In the genomic region with DNA sequence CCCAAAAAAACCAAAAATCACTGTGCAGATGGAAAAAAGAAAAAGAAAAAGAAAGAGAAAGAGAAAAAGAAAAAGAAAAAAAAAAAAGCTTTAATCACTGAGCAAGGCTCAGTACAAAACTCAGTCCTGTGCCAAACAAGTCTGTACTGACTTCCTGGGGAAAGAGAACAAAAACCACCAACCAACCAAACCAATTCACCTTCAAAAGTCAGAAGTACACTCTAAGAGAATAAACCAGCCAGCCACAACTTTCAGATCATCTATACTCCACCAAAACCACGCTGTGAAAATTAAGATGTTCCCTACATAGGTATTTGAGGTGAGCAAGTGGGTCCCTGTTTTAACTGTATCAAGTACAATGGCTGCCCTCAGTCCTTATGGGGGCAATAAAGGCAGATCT, we compare ENCODE assay signal across 28 mouse cellular contexts.
DNase-seq lines count a peak whose midpoint lies in the region; ATAC-seq and TF ChIP-seq lines count a peak whose summit lies in the region.
"Had no signal": no experiment of that assay in that cellular context is flagged by ENCODE, and none has a peak within 500 bp of the region (broad histone marks: within the 10 kb centered on the region; RNA-seq: fewer than 3 reads in every experiment).

No protein-coding gene starts in this region.

- H3K4me1 ChIP-seq in spleen, adult 2 months (ENCODE audit: control insufficient read depth, insufficient read depth, insufficient read length): no peaks in the 10 kb centered on the region
- H3K4me1 ChIP-seq in lung, postnatal 0 days (ENCODE audit: insufficient read depth, low read depth, low read length): no peaks in the 10 kb centered on the region
- H3K4me1 ChIP-seq: forebrain, embryonic 12.5 days; forebrain, embryonic 15.5 days; heart, embryonic 10.5 days; hindbrain, embryonic 12.5 days; hindbrain, embryonic 15.5 days had no signal

- ATAC-seq in activated CD4-positive, CD25-positive, alpha-beta regulatory T cell, adult 4 months: peak; percentile 61
- peak; percentile 70 for ATAC-seq in inflammation-experienced regulatory T-cells, adult 6 months
- no peak for ATAC-seq in lung, postnatal 0 days
- ATAC-seq: forebrain, embryonic 15.5 days; intestine, embryonic 16.5 days; Patski had no signal

- H3K27ac ChIP-seq in spleen, adult 2 months (ENCODE audit: insufficient read depth, low read length): peak overlapping the region; percentile 19; the same call in 1 of the 2 replicates
- no peak overlapping the region for H3K27ac ChIP-seq in lung, postnatal 0 days (ENCODE audit: low read length)
- H3K27ac ChIP-seq: forebrain, embryonic 12.5 days; forebrain, embryonic 15.5 days; heart, adult 2 months; heart, embryonic 10.5 days; heart, embryonic 13.5 days; hindbrain, embryonic 12.5 days; hindbrain, embryonic 15.5 days had no signal

- no peaks in the 10 kb centered on the region for H3K9me3 ChIP-seq in lung, postnatal 0 days (ENCODE audit: low read length)
- H3K9me3 ChIP-seq: forebrain, embryonic 12.5 days; forebrain, embryonic 15.5 days; G1E; heart, embryonic 10.5 days; heart, embryonic 13.5 days; hindbrain, embryonic 12.5 days; hindbrain, embryonic 15.5 days had no signal

- DNase-seq in spleen, adult 2 months (ENCODE audit: low read depth in 1 of 2, low spot score in 2 of 2): peak in 1 of 2 experiments; percentile 22
- DNase-seq in spleen, postnatal 4 days (ENCODE audit: low spot score in 2 of 2): no peak
- peak; percentile 39 for DNase-seq in CD4-positive, CD25-positive, alpha-beta regulatory T cell, adult 2 months (ENCODE audit: low read depth, low spot score)
- no peak for DNase-seq in c-Kit-positive CD71-positive TER-119-positive erythroid progenitor cells, embryonic 14.5 days (ENCODE audit: low spot score)
- no peak for DNase-seq in kidney, postnatal 4 days
- DNase-seq in lung, postnatal 0 days (ENCODE audit: low spot score): no peak
- DNase-seq: adrenal gland, adult 8-10 months; adrenal gland, postnatal 25 days; B cell, adult 2 months; cerebellum, adult 18-20 months; cerebellum, adult 9-10 months; cerebellum, postnatal 14 days; gastrocnemius, postnatal 25 days; heart, adult 2 months; heart, postnatal 14 days; heart, postnatal 4 days had no signal

- 25% methylated on average over 1 of the region's 1 CpGs for WGBS in spleen, adult 2 months
- WGBS in lung, postnatal 0 days: 91% methylated on average over 1 of the region's 1 CpGs

- H3K27me3 ChIP-seq in spleen, adult 2 months (ENCODE audit: control insufficient read depth, insufficient read depth, low read length): no peaks in the 10 kb centered on the region
- no peaks in the 10 kb centered on the region for H3K27me3 ChIP-seq in lung, postnatal 0 days (replicated peaks; ENCODE audit: insufficient read depth, low read length)
- H3K27me3 ChIP-seq: CH12.LX; forebrain, embryonic 12.5 days; forebrain, embryonic 15.5 days; heart, embryonic 13.5 days; hindbrain, embryonic 12.5 days; hindbrain, embryonic 15.5 days; Patski had no signal

- H3K9ac ChIP-seq in lung, postnatal 0 days (replicated peaks; ENCODE audit: low read depth): no peak overlapping the region
- H3K9ac ChIP-seq: forebrain, embryonic 12.5 days; forebrain, embryonic 15.5 days; heart, embryonic 13.5 days; hindbrain, embryonic 12.5 days; hindbrain, embryonic 15.5 days had no signal

- H3K4me2 ChIP-seq in lung, postnatal 0 days (replicated peaks; ENCODE audit: low read depth, low read length): no peak overlapping the region
- H3K4me2 ChIP-seq: forebrain, embryonic 12.5 days; forebrain, embryonic 15.5 days; heart, embryonic 13.5 days; hindbrain, embryonic 12.5 days; hindbrain, embryonic 15.5 days had no signal

- H3K36me3 ChIP-seq in spleen, adult 2 months (ENCODE audit: control insufficient read depth, insufficient read depth, low read length): peaks cover 54% of the 10 kb centered on the region
- peaks cover 67% of the 10 kb centered on the region for H3K36me3 ChIP-seq in lung, postnatal 0 days (ENCODE audit: insufficient read depth, low read length)

- no peak overlapping the region for H3K4me3 ChIP-seq in spleen, adult 2 months (ENCODE audit: extremely low read depth, insufficient read depth, insufficient read length)
- no peak overlapping the region for H3K4me3 ChIP-seq in lung, postnatal 0 days (ENCODE audit: low read depth, low read length)
- H3K4me3 ChIP-seq: forebrain, embryonic 12.5 days; forebrain, embryonic 15.5 days; heart, adult 2 months; heart, embryonic 10.5 days; heart, embryonic 13.5 days; hindbrain, embryonic 12.5 days; hindbrain, embryonic 15.5 days had no signal

- no peak for TF ChIP-seq POLR2A in spleen, adult 2 months (IDR thresholded peaks at IDR 0.05; ENCODE audit: low read depth, low read length)

- no peak for TF ChIP-seq CTCF in spleen, adult 2 months (IDR thresholded peaks at IDR 0.05; ENCODE audit: extremely low read depth, insufficient read depth, insufficient read length, insufficient replicate concordance)
- no peak for TF ChIP-seq CTCF in lung, postnatal 0 days (IDR thresholded peaks at IDR 0.05)

- TF ChIP-seq EP300 in lung, postnatal 0 days (IDR thresholded peaks at IDR 0.05): no peak
